Mouse (Mus musculus): ENCODE measurements around the gene Whamm.

Whamm gene

DNA sequence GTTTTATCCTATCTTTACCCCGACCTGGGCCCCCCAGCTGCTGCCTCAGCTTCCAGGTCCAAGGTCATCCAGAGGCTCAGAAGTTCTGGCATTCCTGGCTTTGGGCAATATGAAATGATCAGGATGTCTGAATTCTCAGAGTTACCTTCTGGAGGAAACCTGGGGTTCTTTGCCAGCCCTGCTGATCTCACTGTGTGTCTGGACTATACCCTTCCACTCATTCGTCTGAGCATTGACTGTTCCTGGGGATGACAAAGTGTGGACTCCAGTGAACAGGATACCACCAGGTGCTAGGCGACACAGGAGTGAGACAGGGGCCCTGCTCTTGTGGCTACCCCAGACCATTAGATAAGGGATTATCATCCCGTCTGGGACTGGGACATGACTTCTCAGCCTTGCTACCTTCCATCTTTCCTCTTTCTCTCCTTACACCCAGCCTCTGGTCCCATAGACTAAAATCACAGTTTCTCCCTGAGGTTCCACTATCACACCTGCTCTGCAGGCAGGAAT is 7.5 kb upstream of the Whamm start:
- DNase-seq (ENCODE audit: extremely low spot score, low spot score), result no peak

- DNase-seq (ENCODE audit: extremely low spot score, low spot score), result no peak
These were observed 6.3 kb upstream of the Whamm start for GRCm38 (mm10) chr7:81564766-81565165.

DNA sequence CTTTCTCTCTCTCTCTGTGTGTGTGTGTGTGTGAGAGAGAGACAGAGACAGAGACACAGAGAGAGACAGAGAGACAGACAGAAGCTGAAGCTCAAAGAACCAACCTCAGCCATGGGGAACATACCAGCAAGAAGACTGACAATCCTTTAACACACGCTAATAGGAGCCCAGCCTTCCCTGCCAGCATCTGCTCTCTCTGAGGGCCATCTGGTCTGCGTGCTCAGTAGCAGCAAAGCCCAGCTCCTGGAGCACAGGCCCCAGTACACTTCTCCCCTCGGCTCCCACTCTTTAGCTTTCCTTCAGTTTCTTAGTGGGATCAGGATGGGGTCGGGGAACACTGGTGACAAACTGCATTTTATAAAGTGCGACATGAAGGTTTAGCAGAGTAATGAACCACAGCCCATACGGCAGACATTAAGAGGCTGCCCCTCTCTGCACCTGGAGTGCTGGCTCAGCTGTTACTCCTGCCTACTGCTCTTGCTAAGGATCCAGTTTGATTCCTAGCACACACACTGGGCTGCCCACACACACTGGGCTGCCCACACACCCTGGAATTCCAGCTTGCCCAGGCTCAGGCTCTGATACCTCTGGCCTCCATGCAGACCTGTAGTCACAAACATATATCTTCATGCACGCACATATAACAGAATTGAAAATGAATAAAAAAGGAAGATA is 5.5 kb upstream of the Whamm start:
- no peak for DNase-seq (ENCODE audit: extremely low spot score, low spot score)

GRCm38 (mm10) chr7:81566332-81566731 is 4.7 kb upstream of the Whamm start:
- DNase-seq (ENCODE audit: extremely low spot score, low spot score), result no peak

DNA sequence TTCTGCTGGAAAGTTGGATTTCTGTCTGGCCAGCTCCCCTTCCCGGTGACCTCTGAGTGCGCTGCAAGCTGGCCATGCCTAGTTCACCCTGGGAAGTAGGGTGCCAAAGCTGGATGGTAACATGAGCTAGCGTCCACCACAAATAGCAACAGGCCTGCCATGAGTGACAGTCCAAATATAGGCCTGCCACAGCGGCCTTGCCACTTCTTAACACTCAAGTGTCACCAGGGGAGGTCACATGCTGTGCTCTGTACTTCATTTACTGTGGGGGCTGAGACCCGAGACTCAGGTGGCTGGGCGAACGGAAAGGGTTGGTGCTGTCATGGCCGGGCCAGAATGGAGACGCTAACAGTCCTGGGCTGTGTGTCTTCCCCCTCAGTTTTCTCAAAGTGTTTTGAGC is 4.2 kb upstream of the Whamm start, which contains the start of gene Fsd2:
Fsd2 (minus strand) TSS at position 53 of the 400 bp plus-strand sequence.
- no peak for DNase-seq (ENCODE audit: extremely low spot score, low spot score)

DNA sequence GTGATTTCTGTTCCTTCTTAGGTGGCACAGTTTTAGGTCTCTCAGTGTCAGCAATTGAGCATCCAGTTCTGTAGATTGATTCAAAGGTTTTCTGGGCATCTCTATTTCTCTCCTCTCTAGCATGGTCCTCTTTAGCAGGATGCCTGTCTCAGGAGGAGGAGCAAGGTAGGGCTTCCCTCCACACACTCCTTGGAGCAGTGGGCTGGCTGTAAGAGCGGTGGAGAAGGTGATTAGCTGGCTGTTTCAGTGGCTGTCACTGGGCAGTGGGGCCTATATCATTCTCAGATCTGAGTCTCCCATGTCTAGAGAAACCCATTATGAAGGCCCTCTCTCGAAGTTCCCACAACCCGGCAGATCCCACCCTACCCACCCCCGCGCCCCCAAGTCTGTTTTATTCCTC is 3.7 kb upstream of the Whamm start:
- DNase-seq (ENCODE audit: extremely low spot score, low spot score), result no peak

- DNase-seq (ENCODE audit: extremely low spot score, low spot score), result no peak
These were observed 1.2 kb upstream of the Whamm start for GRCm38 (mm10) chr7:81569851-81570250.

- DNase-seq (ENCODE audit: extremely low spot score, low spot score), result no peak
These were observed 795 bp upstream of the Whamm start for GRCm38 (mm10) chr7:81570271-81570670.

DNA sequence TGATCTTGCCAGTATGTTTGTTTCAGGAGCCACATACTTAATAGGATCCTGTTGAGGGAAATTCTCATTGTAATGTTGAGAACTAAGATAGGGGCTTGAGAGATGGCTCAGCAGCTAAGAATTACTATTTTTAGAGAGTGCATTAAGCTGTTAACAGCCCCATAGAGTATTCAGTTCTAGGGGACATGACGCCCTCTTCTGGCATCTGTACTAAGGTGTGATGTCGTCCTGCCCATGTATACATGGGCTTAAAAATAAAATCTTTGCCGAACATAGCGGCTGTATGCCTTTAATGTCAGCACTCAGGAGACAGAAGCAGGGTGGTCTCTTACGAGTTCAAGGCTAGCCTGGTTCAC is 336 bp upstream of the Whamm start:
- no peak for DNase-seq (ENCODE audit: extremely low spot score, low spot score)

DNA sequence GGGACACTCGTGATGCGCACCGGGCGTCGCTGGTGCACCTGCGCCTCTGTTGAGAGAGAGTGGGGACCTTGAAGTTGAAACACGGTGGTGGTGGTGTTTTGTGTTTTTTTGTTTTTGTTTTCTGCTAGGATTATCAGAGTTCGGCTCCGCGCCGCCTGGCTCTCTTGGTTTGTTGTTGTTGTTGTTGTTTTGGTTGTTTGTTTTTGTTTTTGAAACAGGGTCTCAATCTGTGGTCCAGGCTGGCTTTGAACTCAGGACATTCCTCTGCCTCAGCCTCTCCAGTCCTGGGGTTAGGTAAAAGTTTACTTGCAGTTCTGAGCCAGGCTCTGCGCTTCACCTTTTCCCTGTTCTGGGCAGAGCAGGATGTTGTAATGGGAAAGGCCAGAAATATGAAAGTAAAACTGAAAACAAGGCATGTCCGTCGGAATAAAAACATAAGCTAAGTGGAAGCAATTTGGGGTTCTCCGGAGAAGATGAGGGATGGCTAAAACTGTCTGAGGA is 925 bp downstream of the Whamm start:
- DNase-seq (ENCODE audit: extremely low spot score, low spot score), result no peak

- no peak for DNase-seq (ENCODE audit: extremely low spot score, low spot score)
These were observed 1.7 kb downstream of the Whamm start for GRCm38 (mm10) chr7:81572610-81573268.

DNA sequence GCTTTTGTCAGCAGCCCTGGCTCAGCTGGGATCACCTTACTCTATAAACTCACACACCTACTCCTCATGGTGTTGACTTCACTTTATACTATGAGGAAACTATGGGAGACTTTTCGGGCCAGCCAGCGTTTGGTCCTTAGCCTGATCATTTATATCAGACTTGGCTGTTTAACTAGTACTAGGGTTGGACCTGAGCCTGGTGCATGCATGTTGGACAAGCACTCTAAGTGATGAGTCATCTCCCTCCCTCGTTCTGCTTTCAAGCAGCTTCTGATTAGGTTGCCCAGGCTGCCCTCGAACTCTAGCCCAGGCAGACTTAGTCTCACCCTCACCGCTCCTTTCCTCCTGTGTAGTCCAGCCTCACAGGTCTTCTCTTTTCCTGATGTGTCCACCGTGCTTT is 2.3 kb downstream of the Whamm start:
- DNase-seq (ENCODE audit: extremely low spot score, low spot score), result no peak

DNA sequence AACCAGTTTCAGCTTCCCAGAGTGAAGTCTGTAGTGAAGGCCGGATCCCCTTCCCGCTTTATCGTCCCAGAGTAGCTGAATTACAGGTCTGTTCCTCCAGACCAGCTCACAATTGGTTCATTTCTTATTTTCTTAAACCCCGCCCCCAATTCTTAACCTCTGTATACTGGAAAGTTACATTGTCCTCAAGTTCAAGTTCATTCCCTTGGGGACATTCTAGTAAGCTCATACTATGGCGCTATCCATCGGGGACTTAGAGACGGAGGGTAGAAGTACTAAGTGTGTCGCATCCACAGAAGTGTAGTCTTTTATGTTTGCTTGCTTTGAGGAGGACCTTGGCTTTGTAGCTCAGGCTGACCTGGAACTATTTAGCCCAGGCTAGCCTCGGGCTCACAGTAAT is 2.8 kb downstream of the Whamm start:
- no peak for DNase-seq (ENCODE audit: extremely low spot score, low spot score)

DNA sequence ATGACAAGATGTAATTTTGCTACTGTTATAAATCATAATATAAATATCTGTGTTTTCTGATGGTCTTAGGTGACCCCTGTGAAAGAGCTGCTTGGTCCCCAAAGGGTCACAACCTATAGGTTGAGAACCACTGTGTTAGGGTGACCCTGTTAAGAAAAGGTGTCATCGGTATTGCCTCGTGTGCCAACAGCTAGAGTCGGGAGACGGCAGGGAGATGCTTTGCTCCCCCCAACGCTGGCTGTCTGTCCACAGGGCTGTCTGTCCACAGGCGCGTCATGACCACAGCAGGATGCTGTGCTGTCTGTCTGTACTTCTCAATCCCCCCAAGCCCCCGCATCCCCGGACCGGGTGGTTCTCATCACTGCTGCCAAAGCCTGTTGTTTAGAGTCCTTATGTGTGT is 4.5 kb downstream of the Whamm start:
- no peak for DNase-seq (ENCODE audit: extremely low spot score, low spot score)

DNA sequence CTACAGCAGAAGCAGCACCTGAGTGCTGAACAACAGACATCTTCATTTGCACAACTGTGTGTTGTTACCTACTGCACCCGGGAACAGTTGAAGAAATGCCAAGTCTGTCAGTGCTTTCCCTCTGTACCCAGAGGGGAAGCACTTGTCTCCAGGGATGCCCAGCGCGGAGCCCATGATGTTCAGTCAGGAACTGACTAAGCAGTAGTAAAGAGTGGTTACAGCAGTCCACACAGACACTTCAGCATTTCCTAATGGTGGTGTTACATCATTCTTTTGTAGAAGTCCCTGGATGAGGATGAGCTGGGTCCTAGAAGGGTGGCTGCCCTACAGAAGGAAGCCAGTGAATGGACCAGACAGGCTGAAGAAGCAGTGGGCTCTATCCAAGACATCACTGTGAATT is 6.8 kb downstream of the Whamm start:
- DNase-seq (ENCODE audit: extremely low spot score, low spot score), result no peak

- no peak for DNase-seq (ENCODE audit: extremely low spot score, low spot score)
These were observed 7.3 kb downstream of the Whamm start for GRCm38 (mm10) chr7:81578413-81578812.

GRCm38 (mm10) chr7:81579312-81579711 is 8.2 kb downstream of the Whamm start:
- no peak for DNase-seq (ENCODE audit: extremely low spot score, low spot score)

DNA sequence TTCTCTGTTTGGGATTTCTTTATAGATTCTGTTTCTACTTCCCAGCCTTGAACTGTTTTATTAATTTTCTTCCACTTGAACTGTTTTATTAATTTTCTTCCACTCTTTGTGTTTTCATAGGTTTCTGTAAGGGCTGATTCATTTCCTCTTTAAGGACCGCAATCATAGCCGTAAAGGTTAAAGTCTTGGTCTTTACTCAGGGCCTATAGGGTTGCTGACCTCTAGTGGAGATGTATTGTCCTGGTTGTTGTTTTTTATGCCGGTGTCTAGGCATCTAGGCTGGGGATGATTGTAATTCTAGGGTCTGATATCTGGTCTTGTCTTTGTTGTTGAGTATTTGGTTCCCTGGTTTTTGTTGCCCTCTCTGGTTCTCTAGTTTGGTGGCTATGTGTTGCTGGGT is 12.4 kb downstream of the Whamm start:
- DNase-seq (ENCODE audit: extremely low spot score, low spot score), result no peak

DNA sequence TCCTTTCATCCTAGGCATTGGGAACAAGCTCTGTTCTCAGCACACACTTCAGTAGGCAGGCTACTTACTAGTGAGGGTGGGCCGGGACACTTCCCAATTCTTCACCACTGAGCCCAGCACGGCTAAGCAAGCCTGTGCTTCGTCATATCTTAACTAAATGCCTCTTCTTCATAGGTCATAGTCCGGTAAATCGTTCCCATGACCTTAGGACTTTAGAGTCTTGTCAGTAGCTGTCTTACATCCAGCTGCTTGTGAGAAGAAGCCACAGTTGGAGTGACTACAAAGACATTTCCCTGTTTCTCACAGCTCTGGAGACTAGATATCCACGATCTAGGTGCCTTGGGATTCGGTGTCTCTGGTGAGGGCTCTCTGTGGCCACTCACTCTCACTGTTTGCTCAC is 14.3 kb downstream of the Whamm start:
- no peak for DNase-seq (ENCODE audit: extremely low spot score, low spot score)

GRCm38 (mm10) chr7:81587238-81587637 is 16.2 kb downstream of the Whamm start:
- DNase-seq (ENCODE audit: extremely low spot score, low spot score), result no peak

- DNase-seq (ENCODE audit: extremely low spot score, low spot score), result no peak
These were observed 21.6 kb downstream of the Whamm start for GRCm38 (mm10) chr7:81592686-81593085.

GRCm38 (mm10) chr7:81593387-81593786 is 22.3 kb downstream of the Whamm start:
- DNase-seq (ENCODE audit: extremely low spot score, low spot score), result no peak

GRCm38 (mm10) chr7:81595056-81595455 is 24.0 kb downstream of the Whamm start:
- no peak for DNase-seq (ENCODE audit: extremely low spot score, low spot score)
